Mouse (Mus musculus): Measurements from ENCODE around the gene Hspb7. TPM values are rescaled to one million over a fixed set of nuclear protein-coding genes. Genes with fewer than 3 reads are reported as not detected.
A peak's percentile ranks its signal among the peaks of the same experiment; 100 is the strongest.

The Hspb7 gene
- polyA plus RNA-seq, 1 experiment from 2014 or later = not detected

DNA sequence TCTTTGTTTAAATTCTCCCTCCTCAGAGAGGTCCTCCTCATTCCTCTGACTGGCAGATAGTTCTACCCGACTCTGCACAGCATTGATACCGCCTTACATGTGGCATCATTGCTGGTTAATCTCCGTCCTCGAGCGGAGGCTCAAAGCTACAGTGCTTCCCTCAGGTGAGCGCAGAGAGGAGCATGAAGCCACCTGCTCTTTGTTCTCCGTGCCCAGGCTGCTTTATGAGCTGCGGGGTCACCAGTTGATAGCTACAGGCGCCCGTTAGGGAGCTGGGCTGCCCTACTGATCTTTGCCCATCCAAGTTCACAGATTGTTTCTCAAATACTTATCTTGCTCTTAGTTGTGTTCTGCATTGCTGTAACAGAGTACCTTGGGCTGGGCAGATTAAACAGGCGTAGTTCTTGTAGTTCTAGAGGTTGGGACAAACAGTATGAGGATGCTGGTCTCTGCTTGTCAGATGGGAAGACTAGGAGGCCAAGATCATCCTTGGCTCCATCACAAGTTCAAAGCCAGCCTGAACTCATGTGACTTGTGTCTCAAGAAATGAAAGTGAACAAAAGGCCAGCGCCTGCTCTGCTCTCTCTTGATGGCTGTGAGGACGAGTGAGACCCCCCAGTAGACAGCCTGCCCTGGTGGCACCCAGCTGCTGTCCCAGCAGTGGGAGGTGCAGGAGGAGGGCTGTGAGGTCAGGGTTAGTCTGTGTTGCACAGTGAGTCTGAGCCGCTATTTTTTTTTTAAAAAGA is 35.8 kb downstream of the Hspb7 start:
- peaks cover 50% of the 10 kb centered on the region for H3K4me1 ChIP-seq (replicated peaks)
- H3K27ac ChIP-seq (replicated peaks) = no peak overlapping the region
- H3K4me2 ChIP-seq = no peak overlapping the region
- H3K36me3 ChIP-seq = peaks cover 43% of the 10 kb centered on the region
- H3K27me3 ChIP-seq = no peaks in the 10 kb centered on the region
- no peak overlapping the region for H3K9ac ChIP-seq
- H3K9me3 ChIP-seq = no peaks in the 10 kb centered on the region
- no peak overlapping the region for H3K4me3 ChIP-seq
- no peak for ATAC-seq (ENCODE audit: low read depth)
- WGBS = 92% methylated on average over 14 of the region's 14 CpGs

DNA sequence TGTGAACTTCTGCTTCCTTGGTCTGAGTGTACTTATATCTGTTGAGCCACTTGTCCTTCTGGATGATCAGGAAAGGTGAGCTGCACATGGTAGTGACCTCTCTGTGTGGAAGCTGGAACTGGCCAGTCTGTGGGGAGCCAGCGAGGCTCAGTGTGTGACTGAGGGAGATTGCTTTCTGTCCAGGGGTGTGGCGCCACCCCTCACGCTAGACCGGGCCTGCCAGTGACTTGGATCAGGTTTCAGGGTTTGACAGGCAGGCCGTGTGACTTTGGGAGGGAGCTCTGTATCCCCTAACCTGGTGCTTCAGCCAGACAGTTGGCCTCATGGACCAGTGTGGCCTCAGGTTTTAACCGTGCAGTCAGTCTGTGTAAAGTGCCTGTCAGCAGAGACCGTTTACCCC is 37.7 kb downstream of the Hspb7 start:
- Histone ChIP-seq H3K9me3 (no peaks in the 10 kb centered on the region), H3K4me3 (no peak overlapping the region), H3K27me3 (no peaks in the 10 kb centered on the region), H3K36me3 (peaks cover 42% of the 10 kb centered on the region), H3K4me2 (no peak overlapping the region), H3K4me1 (replicated peaks) (peaks cover 47% of the 10 kb centered on the region), H3K9ac (peak overlapping the region; percentile 41; the same call in 1 of the 2 replicates), H3K27ac (replicated peaks) (no peak overlapping the region)
- 9% methylated on average over 7 of the region's 7 CpGs for WGBS
- ATAC-seq (ENCODE audit: low read depth) = no peak

DNA sequence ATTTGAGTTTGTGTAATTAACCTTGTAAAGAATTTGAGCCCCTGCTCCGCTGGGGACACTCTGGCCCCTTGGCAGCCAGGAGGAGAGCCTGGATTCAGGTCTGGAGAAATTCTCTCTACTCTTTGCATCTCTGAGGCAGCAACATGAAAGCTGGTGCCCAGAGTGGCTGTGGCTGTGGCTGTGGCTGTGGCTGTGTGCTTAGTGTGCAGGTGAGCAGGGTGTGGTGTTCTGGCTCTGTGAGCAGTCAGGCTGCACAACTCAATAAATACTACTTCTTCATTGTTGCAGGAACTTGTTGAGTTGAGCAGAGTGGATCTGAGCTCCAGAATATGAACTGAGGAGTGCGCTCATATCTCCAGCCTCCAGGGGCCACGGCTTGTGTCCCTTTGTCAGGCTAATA is 38.3 kb downstream of the Hspb7 start:
- Histone ChIP-seq H3K4me1 (replicated peaks) (peaks cover 47% of the 10 kb centered on the region), H3K27ac (replicated peaks) (no peak overlapping the region), H3K4me2 (no peak overlapping the region), H3K9me3 (no peaks in the 10 kb centered on the region), H3K4me3 (no peak overlapping the region), H3K36me3 (peaks cover 42% of the 10 kb centered on the region), H3K27me3 (no peaks in the 10 kb centered on the region), H3K9ac (no peak overlapping the region)
- ATAC-seq (ENCODE audit: low read depth) = no peak
- 66% methylated on average over 3 of the region's 3 CpGs for WGBS

DNA sequence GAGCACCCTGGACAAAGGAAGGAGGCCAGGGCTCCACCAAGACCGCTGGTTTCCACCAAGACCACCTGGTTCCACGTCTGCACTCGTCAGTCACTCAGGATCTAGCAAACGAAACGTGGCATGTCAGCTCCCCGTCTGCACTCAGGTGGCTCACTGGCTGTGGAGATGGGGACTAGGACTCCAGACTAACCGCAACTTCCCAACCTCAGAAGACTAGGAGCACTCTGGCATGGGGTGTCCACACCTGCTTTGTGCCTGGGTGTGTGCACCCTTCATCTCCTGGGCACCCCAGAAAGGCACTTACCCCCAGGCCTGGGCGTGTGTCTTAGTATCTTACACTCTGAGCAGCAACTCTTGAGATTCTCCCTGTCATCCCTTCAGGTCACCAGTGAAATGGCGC is 39.2 kb downstream of the Hspb7 start:
- WGBS = 94% methylated on average over 9 of the region's 9 CpGs
- ATAC-seq (ENCODE audit: low read depth) = no peak
- H3K4me1 ChIP-seq (replicated peaks) = peaks cover 43% of the 10 kb centered on the region
- H3K9ac ChIP-seq = 0 out of 2 replicates have a peak overlapping the region, but pooled peaks have one; percentile 9
- H3K4me2 ChIP-seq = no peak overlapping the region
- no peak overlapping the region for H3K4me3 ChIP-seq
- no peak overlapping the region for H3K27ac ChIP-seq (replicated peaks)
- no peaks in the 10 kb centered on the region for H3K27me3 ChIP-seq
- peaks cover 51% of the 10 kb centered on the region for H3K36me3 ChIP-seq
- no peaks in the 10 kb centered on the region for H3K9me3 ChIP-seq

DNA sequence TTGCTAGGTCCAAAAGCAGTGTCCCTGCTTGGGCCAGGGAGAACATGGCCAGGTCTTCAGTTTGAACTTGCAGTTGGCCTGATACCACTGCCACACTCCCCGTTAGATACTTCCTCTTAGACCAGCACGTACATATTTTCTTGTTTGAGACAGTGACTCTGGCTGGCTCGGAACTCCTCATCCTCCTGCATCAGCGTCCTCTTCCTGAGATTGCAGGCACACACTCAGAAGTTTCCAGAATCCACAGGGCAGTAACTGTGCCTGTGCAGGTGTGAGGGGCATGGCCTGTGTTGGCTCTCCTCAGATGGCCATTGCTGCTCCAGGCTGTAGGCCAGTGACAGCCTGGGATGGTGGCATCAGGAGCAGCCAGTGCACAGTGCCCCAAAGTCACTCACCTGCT is 39.9 kb downstream of the Hspb7 start:
- Histone ChIP-seq H3K27ac (replicated peaks) (no peak overlapping the region), H3K9me3 (no peaks in the 10 kb centered on the region), H3K4me1 (replicated peaks) (peaks cover 36% of the 10 kb centered on the region), H3K36me3 (peaks cover 58% of the 10 kb centered on the region), H3K27me3 (no peaks in the 10 kb centered on the region), H3K9ac (0 out of 2 replicates have a peak overlapping the region, but pooled peaks have one; percentile 26), H3K4me3 (no peak overlapping the region), H3K4me2 (no peak overlapping the region)
- no peak for ATAC-seq (ENCODE audit: low read depth)
- WGBS = 87% methylated on average over 4 of the region's 4 CpGs

DNA sequence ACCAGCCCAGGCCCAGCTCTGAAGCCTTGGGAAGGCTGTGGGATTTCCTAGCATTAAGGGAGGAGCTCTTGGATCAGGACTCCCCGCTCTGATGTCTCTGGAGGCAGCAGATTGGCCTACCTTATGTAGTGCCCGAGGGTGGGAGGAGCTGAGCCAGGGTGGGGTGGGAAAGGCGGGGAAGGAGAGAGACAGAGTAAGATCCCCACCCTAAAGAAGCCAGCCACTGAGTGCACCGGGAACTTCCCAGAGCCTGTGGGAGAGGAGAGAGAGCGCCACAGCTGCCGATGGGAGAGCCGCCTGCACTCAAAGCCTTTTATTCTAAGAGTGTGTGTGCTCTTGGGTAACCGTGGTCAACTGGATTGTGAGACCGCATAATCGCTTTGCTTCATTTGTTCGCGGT is 40.5 kb downstream of the Hspb7 start:
- Histone ChIP-seq H3K9ac (0 out of 2 replicates have a peak overlapping the region, but pooled peaks have one; percentile 34), H3K9me3 (no peaks in the 10 kb centered on the region), H3K36me3 (peaks cover 60% of the 10 kb centered on the region), H3K4me3 (no peak overlapping the region), H3K27me3 (no peaks in the 10 kb centered on the region), H3K27ac (replicated peaks) (no peak overlapping the region), H3K4me2 (no peak overlapping the region), H3K4me1 (replicated peaks) (peaks cover 30% of the 10 kb centered on the region)
- 0 out of 2 replicates have a peak, but pooled peaks have one; percentile 19 for ATAC-seq (ENCODE audit: low read depth)
- 41% methylated on average over 12 of the region's 12 CpGs for WGBS

DNA sequence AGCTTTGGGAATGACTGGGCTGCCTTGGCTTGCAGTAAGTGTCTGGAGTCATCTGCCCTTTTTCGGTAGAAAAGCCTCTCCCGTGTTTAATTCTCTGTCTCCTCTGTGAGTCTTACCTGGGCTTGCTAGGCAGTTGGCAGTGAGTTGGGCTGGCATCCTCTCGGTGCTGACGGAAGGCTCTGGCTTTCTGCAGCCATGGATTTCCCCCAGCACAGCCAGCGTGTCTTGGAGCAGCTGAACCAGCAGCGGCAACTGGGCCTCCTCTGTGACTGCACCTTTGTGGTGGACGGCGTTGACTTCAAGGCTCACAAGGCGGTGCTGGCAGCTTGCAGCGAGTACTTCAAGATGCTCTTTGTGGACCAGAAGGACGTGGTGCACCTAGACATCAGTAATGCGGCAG is 41.0 kb downstream of the Hspb7 start:
- no peaks in the 10 kb centered on the region for H3K9me3 ChIP-seq
- H3K4me1 ChIP-seq (replicated peaks) = peaks cover 28% of the 10 kb centered on the region
- H3K27me3 ChIP-seq = no peaks in the 10 kb centered on the region
- H3K27ac ChIP-seq (replicated peaks) = no peak overlapping the region
- ATAC-seq (ENCODE audit: low read depth) = no peak
- H3K9ac ChIP-seq = no peak overlapping the region
- 87% methylated on average over 12 of the region's 12 CpGs for WGBS
- H3K4me2 ChIP-seq = no peak overlapping the region
- H3K36me3 ChIP-seq = peaks cover 63% of the 10 kb centered on the region
- H3K4me3 ChIP-seq = no peak overlapping the region

DNA sequence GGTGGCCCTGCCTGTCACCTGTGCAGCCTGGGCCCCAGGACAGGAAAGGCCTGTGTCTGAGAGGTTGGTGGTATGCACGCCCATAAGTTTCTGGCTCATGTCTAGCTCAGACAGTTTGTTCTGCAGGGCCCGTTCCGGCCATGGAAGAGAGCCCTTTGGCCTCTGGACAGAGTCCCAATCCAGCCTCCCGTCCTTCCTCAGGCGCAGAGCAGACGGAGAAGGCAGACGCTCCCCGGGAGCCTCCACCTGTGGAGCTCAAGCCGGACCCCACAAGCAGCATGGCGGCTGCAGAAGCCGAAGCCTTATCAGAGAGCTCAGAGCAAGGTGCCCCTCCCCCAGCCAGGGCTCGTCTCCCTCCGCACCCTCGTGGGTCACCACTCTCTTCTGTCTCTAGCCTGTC is 42.9 kb downstream of the Hspb7 start:
- 89% methylated on average over 14 of the region's 14 CpGs for WGBS

DNA sequence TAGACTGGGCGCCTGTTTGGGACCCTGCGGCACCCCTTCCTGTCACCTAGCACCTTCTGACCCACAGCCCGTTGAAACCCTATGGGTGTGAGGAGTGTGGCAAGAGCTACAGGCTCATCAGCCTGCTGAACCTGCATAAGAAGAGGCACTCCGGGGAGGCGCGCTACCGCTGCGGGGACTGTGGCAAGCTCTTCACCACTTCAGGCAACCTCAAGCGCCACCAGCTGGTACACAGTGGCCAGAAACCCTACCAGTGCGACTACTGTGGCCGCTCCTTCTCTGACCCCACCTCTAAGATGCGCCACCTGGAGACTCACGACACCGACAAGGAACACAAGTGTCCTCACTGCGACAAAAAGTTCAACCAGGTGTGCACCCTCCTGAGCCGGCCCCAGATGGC is 44.1 kb downstream of the Hspb7 start:
- H3K9me3 ChIP-seq = no peaks in the 10 kb centered on the region
- no peak overlapping the region for H3K4me3 ChIP-seq
- H3K27ac ChIP-seq (replicated peaks) = no peak overlapping the region
- no peaks in the 10 kb centered on the region for H3K27me3 ChIP-seq
- ATAC-seq (ENCODE audit: low read depth) = no peak
- H3K9ac ChIP-seq = no peak overlapping the region
- WGBS = 73% methylated on average over 16 of the region's 16 CpGs
- peaks cover 14% of the 10 kb centered on the region for H3K4me1 ChIP-seq (replicated peaks)
- peaks cover 90% of the 10 kb centered on the region for H3K36me3 ChIP-seq
- H3K4me2 ChIP-seq = no peak overlapping the region

More for the DNA sequence above, 42.9 kb downstream of the Hspb7 start:
- no peak overlapping the region for H3K9ac ChIP-seq
- H3K4me1 ChIP-seq (replicated peaks) = peaks cover 20% of the 10 kb centered on the region
- no peaks in the 10 kb centered on the region for H3K9me3 ChIP-seq
- H3K27me3 ChIP-seq = no peaks in the 10 kb centered on the region
- peaks cover 80% of the 10 kb centered on the region for H3K36me3 ChIP-seq
- no peak overlapping the region for H3K4me2 ChIP-seq
- no peak overlapping the region for H3K27ac ChIP-seq (replicated peaks)
- no peak for ATAC-seq (ENCODE audit: low read depth)
- H3K4me3 ChIP-seq = no peak overlapping the region

DNA sequence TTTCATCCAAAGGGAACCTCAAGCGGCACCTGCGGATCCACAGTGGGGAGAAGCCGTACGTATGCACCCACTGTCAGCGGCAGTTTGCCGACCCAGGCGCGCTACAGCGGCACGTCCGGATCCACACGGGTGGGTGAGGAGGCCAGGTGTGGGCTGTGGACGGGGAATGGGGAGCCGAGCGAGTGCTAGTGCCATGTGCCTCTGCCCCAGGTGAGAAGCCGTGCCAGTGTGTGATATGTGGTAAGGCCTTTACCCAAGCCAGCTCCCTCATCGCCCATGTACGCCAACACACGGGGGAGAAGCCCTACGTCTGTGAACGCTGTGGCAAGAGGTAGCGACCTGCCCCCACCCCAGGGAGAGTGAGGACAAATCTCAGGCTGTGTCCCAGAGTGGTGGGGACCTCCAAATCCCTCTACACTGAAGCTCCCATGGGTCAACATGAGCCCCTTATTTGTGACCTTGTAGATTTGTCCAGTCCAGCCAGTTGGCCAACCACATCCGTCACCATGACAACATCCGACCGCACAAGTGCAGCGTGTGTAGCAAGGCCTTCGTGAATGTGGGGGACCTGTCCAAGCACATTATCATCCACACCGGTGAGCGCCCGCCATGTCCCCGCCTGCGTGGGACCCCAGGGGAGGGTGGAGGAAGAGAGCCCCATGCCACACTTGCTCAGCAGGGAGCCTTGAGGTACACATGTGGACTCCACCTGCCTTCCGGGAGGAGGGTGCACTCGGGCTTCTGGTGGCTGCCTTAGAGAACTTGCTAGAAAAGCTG is 45.1 kb downstream of the Hspb7 start:
- peaks cover 9% of the 10 kb centered on the region for H3K4me1 ChIP-seq (replicated peaks)
- WGBS = 89% methylated on average over 34 of the region's 34 CpGs
- H3K9me3 ChIP-seq = no peaks in the 10 kb centered on the region
- no peak overlapping the region for H3K27ac ChIP-seq (replicated peaks)
- H3K9ac ChIP-seq = no peak overlapping the region
- no peak overlapping the region for H3K4me2 ChIP-seq
- ATAC-seq (ENCODE audit: low read depth) = no peak
- no peaks in the 10 kb centered on the region for H3K27me3 ChIP-seq
- peaks cover 90% of the 10 kb centered on the region for H3K36me3 ChIP-seq
- no peak overlapping the region for H3K4me3 ChIP-seq

DNA sequence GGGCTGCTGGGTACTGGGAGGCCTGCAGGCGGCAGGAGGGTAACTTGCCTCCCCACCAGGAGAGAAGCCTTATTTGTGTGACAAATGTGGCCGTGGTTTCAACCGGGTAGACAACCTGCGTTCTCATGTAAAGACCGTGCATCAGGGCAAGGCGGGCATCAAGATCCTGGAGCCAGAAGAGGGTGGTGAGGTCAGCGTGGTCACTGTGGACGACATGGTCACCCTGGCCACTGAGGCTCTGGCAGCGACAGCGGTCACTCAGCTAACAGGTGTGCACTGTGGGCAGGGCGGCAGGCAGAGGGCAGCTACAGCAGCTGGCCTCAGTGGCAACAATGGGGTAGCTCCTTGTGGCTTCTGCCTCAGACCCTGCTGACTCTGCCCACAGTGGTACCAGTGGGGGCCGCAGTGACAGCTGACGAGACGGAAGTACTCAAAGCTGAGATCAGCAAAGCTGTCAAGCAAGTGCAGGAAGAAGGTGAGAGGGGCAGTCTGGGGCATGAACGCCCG is 45.8 kb downstream of the Hspb7 start:
- Histone ChIP-seq H3K9me3 (no peaks in the 10 kb centered on the region), H3K36me3 (peaks cover 96% of the 10 kb centered on the region), H3K9ac (no peak overlapping the region), H3K4me2 (no peak overlapping the region), H3K4me3 (no peak overlapping the region), H3K4me1 (replicated peaks) (peaks cover 2% of the 10 kb centered on the region; the same call in 1 of the 2 replicates), H3K27me3 (no peaks in the 10 kb centered on the region), H3K27ac (replicated peaks) (no peak overlapping the region)
- 90% methylated on average over 16 of the region's 16 CpGs for WGBS
- ATAC-seq (ENCODE audit: low read depth) = no peak

DNA sequence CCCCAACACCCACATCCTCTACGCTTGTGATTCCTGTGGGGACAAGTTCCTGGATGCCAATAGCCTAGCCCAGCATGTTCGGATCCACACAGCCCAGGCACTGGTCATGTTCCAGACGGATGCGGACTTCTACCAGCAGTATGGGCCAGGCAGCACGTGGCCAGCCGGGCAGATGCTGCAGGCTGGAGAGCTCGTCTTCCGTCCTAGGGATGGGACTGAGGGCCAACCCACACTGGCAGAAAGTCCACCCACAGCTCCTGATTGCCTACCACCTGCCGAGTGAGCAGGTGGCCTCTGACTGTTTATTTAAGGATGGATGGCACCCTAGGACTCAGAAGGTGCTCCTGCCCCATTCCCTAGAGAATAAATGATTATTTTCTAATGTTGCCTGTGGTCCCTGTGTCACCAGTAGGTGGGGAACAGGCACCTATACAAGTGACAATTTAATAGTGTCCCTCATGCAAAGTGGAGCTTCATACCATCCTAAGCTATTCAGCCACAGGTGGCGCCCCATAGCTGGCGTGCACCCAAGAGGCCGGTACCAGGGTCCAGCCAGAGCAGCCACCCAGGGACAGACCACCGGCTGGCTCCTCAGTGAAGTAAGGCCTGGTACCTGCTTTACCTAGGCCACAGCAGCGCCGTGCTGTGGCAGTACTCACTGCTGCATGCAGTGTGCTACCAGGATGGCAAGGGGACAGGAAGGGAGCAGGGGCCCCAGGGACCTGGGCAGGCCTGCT is 46.4 kb downstream of the Hspb7 start:
- no peak overlapping the region for H3K27ac ChIP-seq (replicated peaks)
- no peaks in the 10 kb centered on the region for H3K27me3 ChIP-seq
- no peaks in the 10 kb centered on the region for H3K9me3 ChIP-seq
- WGBS = 84% methylated on average over 15 of the region's 15 CpGs
- H3K4me1 ChIP-seq (replicated peaks) = no peaks in the 10 kb centered on the region
- H3K4me3 ChIP-seq = no peak overlapping the region
- ATAC-seq (ENCODE audit: low read depth) = no peak
- no peak overlapping the region for H3K4me2 ChIP-seq
- H3K36me3 ChIP-seq = peaks cover 99% of the 10 kb centered on the region
- no peak overlapping the region for H3K9ac ChIP-seq

All from neural tube, embryonic 13.5 days (tissue).